Mouse (Mus musculus) heart, postnatal 10 days (tissue): ENCODE measurements around the gene Pafah2. TPM values are rescaled to one million over a fixed set of nuclear protein-coding genes. Genes with fewer than 3 reads are reported as not detected.
"Not testable (repeated sequence)": the region's sequence is repeated elsewhere in the genome, so short reads cannot be mapped to it uniquely, and the experiment has no call there.

Experiments used
- DNase-seq, 2 experiments: peaks; one replicate each; pipeline ENCODE4 v3.0.0; 2021
- intact Hi-C: fragments of 180-260 bp; cut with DNase I; formaldehyde crosslinking; loops from one replicate; pipeline ENCODE4 v1.15.1; 2025
- total RNA-seq, 2 experiments: library from RNA; stranded (reverse); gene quantifications; 2 replicates each; pipeline ENCODE4 v1.2.3; 2021

The Pafah2 gene
- total RNA-seq, 2 experiments from 2014 or later = 9.6 to 10.2 TPM

DNA sequence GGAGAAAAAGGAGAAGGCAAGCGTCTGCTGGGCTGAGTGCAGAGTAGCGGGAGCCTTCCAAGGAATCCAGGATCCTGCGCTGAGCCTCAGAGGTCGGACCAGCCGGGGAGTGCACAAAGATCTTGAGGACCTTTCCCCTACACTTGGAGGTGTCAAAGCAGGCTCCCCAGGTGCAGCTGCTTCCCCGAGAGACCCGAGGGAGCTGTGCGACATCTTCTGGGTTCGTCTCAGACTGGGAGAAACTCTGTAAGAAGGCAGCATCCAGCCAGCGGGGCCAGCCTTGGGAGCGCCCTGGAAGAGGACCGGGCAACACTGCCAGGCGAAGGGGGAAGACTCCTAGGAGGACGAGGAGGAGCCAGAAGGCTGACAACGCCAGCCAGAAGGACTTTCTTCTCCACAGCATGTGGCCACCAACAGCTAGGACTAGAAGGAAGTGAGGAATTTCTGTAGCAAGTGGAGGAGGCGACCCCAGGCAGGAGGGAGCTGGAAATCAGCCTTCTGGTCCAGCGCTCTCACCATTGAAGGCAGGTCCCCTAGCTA lies 24.7 kb upstream of the Pafah2 start:
- intact Hi-C loops = loop anchor here (5.0 kb wide), 1 partner anchor 184 kb away; the partner anchor contains the start of gene Cep85
- DNase-seq = peak in 1 of 2 experiments; percentile 23

- peak; percentile 83 to 87 for DNase-seq
- intact Hi-C loops = loop anchor here (5.0 kb wide), 1 partner anchor 185 kb away; the partner anchor contains the start of gene Cep85
Measured at GRCm38 (mm10) chr4:134372294-134372747, 23.8 kb upstream of the Pafah2 start.

- intact Hi-C loops = loop anchor here (5.0 kb wide), 1 partner anchor 186 kb away; the partner anchor contains the start of gene Cep85
- DNase-seq = no peak
Measured at GRCm38 (mm10) chr4:134373295-134373694, 22.8 kb upstream of the Pafah2 start.

DNA sequence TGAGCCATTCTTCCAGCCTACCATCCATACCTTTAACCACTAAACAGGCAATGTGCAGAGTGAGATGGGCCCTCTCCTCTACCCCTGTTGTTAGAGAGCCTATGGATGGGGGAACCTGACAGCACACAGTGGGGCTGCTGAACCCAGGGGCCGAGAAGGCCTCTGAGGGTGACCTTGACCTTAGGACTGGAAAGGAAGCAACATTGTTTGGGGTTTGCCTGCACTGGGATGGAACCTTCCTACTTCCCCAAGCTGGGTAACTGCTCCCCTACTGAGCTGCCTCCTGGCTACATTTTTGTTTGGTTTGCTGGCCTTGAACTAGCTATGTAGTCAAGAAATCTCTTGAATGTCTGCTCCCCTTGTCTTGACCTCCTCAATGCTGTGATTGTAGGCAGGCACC lies 21.8 kb upstream of the Pafah2 start:
- intact Hi-C loops = loop anchor here (5.0 kb wide), 1 partner anchor 187 kb away; the partner anchor contains the start of gene Cep85
- DNase-seq = no peak

DNA sequence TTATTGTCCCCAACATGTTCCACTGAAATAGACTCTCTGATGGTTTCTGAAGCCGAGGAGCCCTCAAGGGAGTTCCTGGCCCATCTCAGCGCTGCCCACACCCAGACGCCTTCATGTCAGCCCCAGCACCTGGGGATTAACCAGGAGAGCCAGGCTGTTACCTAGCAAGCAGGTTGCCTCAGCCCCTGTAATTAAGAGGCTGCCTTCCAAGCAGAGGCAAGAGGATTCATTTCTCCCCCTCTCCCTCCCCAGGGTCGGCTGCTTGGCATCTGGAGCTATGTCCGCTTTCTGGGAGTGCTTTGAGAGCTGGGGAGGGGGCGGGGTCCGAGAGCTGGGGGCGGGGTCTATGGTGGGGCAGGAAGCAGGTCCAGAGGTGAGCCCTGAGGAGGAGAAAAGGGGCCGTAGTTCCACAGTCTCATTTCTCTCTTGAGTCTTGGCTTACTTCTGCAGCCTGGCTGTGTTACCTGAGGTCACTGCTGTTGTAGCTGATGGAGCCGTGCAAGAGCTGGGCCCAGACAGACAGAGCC lies 18.0 kb upstream of the Pafah2 start:
- DNase-seq = no peak
- intact Hi-C loops = no loop called here

GRCm38 (mm10) chr4:134379510-134379909 lies 16.6 kb upstream of the Pafah2 start:
- intact Hi-C loops = no loop called here
- no peak for DNase-seq

GRCm38 (mm10) chr4:134383750-134384149 lies 12.4 kb upstream of the Pafah2 start, which contains the start of gene Extl1:
Extl1 (minus strand) TSS chr4:134383850.
- DNase-seq, intact Hi-C loops: not testable (repeated sequence)

DNA sequence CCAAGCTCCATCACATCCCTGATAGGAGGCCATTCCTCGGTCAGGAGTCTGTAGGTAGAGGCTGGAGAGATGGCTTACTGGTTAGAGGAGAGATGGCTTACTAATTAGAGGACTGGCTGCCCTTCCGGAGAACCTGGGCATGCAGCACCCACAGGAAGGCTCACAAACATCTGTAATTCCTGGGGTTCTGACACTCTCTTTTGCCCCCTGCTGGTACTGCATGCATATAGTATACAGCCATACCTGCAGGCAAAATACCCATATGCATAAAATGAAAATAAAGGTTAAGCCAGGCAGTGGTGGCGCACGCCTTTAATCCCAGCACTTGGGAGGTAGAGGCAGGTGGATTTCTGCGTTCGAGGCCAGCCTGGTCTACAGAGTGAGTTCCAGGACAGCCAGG lies 8.9 kb upstream of the Pafah2 start:
- intact Hi-C loops = loop anchor here (5.0 kb wide), 3 partner anchors 125 to 200 kb away; partner anchors contain the start of genes Cep85, Gm30191 and Zfp593
- DNase-seq = peak in 1 of 2 experiments; percentile 34

GRCm38 (mm10) chr4:134388397-134388796 lies 7.7 kb upstream of the Pafah2 start:
- intact Hi-C loops = loop anchor here (5.0 kb wide), 3 partner anchors 126 to 201 kb away; partner anchors contain the start of genes Cep85, Gm30191 and Zfp593
- peak; percentile 71 to 85 for DNase-seq

DNA sequence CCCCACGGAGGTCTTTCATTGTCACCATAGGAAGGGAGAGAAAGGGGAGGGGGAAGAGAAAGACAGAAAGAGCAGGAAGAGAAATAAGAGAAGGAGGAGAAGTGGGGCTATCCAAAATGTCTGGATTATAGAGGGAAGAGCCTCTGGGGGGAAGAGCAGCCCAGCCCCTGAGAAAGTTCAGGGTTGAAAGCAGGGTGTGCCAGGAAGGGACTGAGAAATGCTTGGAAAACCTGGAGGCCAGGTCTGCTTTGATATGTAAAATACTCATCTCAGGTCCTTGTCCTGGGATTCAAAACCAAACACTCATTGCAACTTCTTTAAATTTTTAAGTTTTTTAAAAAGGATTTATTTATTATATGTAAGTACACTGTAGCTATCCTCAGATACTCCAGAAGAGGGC lies 4.5 kb upstream of the Pafah2 start:
- intact Hi-C loops = no loop called here
- DNase-seq = no peak

- peak; percentile 17 to 36 for DNase-seq
Measured at GRCm38 (mm10) chr4:134392595-134392994, 3.5 kb upstream of the Pafah2 start.

DNA sequence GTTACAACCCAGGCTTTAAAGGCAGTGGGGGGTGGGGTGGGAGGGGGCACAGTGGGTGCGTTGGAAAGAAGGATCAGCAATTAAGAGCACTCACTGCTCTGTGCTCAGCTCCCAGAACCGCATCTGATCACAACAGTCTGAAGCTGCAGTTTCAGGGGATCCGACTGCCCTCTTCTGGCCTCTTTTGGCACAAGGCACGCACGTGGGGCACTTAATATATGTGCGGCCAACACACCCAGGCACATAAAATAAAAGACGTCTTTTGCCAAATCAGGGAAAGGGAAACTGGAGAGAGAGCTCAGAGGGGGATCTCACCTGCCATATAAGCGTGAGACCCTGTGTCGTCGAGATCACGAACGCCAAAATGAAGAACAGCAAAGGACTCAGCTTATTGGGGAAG lies 3.1 kb upstream of the Pafah2 start:
- intact Hi-C loops = no loop called here
- no peak for DNase-seq

More at GRCm38 (mm10) chr4:134392595-134392994, 3.5 kb upstream of the Pafah2 start:
- intact Hi-C loops = no loop called here

DNA sequence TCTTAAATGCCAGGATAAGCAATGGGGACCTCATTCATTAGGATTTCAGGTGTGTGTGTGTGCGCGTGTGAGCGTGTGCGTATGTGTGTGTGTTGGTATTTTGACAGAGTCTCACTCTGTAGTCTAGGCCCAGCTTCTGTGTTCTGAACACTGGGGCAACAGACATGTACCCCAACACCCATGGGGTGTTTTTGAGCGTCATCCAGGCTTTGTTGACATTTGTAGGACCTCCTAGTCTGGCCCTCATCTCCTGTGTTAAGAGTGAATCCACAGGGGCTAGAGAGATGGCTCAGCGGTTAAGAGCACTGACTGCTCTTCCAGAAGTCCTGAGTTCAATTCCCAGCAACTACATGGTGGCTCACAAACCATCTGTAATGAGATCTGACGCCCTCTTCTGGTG lies 978 bp upstream of the Pafah2 start:
- DNase-seq = no peak
- intact Hi-C loops = no loop called here

DNA sequence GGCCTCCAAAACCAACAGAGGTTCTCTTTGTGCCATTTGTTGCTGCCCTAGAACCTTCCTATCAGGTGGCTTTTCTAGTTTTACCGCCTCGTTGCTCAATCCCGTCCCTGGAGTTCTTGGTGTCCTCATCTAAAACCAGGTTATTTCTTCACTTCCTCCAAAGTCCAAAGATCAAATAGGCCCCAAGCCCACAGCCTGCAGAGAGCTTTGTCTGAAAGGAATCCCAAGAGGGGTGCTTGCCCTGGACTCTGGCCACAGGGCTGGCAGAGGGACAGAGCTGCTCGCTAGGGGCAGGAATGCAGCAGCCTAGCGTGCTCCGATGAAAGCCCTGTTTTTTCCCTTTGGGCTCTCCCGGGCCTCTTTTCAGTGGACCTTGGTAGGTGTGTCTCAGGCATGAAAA lies 1.0 kb downstream of the Pafah2 start:
- peak; percentile 84 to 87 for DNase-seq
- intact Hi-C loops = loop anchor here (2.0 kb wide), 1 partner anchor 72 kb away; the partner anchor contains the start of gene Stmn1

- no peak for DNase-seq
- intact Hi-C loops = loop anchor here (2.0 kb wide), 1 partner anchor 71 kb away; the partner anchor contains the start of gene Stmn1
Measured at GRCm38 (mm10) chr4:134397732-134398131, 1.6 kb downstream of the Pafah2 start.

DNA sequence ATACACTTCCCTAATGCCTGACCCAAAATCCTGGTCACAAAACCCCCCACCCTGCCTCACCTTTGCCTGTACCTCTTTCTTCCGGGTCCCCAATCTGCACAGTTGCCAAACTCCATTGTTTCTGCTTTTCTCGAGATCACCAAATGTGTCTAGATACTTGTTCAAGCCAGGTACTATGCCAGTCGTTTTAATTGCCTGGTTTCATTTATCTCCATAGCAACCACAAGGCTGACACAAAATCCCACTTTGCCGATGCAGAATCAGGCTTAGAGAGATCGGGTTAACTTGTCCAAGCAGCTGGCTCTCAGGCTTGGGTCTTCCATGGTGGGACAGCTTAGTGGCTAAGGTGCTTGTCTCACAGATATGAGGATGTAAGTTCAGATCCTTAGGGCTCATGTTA lies 4.1 kb downstream of the Pafah2 start:
- DNase-seq = no peak
- intact Hi-C loops = no loop called here

DNA sequence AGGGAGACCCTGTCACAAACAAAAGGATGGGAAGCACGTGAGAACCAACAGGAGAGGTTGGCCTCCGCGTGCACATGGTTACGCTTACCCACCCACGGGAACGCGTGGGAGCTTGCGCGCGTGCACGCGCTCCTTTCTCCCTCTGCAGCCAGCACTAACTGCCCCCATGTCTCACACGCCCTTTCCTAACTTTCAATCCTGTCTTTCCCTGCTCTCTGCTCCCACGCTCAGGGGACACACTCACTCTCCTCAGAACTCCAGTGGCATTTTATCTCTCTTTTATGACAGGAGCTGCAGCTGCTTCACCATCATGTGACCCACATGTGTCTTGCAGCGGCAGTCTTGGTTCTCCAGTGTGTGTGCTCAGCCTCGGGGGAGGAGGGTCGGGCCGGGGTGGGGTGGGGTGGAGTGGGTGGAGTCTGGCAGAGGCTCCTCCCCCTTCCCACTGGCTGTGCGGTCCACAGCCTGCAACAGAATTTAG lies 5.1 kb downstream of the Pafah2 start:
- DNase-seq = peak; percentile 58 to 66
- intact Hi-C loops = no loop called here

DNA sequence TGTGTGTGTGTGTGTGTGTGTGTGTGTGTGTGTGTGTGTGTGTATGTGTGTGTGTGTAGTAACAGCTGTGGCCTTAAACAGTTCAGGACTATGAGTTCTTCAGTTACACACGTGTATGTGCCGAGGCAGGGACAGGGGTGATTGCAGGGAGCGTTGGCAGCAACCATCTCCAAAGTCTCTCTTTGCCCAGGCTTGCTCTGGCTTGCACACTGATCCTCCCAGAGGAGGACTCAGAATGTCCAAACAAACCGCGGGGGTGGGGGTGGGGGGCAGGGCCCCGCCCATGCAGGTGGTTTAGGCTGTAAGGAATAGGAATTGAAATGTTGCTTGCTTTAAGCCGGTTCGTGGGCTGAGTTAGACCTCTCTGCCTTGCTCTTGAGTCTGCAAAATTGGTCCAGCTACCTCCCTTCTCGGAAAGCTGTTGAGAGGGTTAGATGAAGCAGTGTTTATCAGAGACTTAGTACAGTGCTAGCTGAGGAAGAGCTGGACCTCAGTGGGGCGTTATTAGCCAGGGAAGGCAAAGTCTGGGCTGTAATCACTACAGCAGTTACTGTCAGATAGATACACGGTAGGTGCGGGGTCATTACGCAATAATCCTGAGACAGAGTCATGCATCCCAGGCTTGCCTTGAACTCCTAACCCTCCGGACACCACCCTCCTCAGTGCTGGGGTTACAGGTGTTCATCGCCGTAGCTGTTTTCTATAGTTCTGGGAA lies 5.9 kb downstream of the Pafah2 start:
- intact Hi-C loops = no loop called here
- peak in 1 of 2 experiments; percentile 15 for DNase-seq

- peak; percentile 82 to 83 for DNase-seq
- intact Hi-C loops = no loop called here
Measured at GRCm38 (mm10) chr4:134402571-134403262, 6.6 kb downstream of the Pafah2 start.

DNA sequence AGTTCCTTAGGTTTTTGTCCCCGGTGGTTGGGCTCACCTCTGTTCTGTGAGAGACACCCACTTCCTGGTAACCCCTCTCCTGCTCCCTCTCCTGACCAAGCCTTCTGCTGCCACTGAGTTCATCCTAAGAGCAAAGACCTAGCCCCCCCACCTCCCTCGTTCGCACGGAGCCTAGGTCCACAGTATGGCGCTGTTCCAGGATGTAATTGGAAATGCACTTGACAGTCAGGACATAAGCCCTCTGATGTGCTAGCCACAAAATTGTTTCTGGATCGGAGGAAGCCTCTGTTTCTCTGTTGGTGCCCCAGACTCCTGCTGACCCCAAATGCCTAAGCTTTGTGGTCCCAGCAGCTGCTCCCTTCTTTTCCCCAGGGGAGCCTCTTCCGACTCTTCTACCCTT lies 7.6 kb downstream of the Pafah2 start:
- peak in 1 of 2 experiments; percentile 18 for DNase-seq
- intact Hi-C loops = no loop called here

DNA sequence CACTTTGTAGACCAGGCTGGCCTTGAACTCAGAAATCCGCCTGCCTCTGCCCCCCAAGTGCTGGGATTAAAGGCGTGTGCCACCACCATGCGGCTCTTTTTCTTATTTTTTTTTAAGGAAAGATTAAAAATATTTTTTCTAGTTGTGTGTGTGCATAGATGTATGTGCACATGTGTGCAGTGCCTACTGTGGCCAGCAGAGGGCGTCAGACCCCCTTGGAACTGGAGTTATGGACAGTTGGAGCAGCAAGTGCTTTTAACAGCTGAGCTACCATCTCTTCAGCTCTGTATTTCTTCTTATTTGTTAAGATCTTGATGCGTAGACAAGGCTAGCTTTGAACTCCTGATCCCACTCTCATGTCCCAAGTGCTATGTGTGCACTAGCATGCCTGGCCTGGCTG lies 13.2 kb downstream of the Pafah2 start:
- DNase-seq = no peak
- intact Hi-C loops = no loop called here
